Mouse (Mus musculus): Measurements from ENCODE around the gene Coro2a. TPM values are rescaled to one million over a fixed set of nuclear protein-coding genes. Genes with fewer than 3 reads are reported as not detected.
A peak's percentile ranks its signal among the peaks of the same experiment; 100 is the strongest.
"Not testable (repeated sequence)": the region's sequence is repeated elsewhere in the genome, so short reads cannot be mapped to it uniquely, and the experiment has no call there.

Coro2a gene
- total and polyA plus RNA-seq, 3 experiments: 2.2 to 12.4 (median 2.8) TPM

- not testable (repeated sequence) for DNase-seq
Observed at GRCm38 (mm10) chr4:46584536-46584935, 17.5 kb downstream of the Coro2a start.

- DNase-seq: not testable (repeated sequence)
Observed at GRCm38 (mm10) chr4:46584084-46584483, 17.9 kb downstream of the Coro2a start.

GRCm38 (mm10) chr4:46582024-46582423 is 20.0 kb downstream of the Coro2a start:
- DNase-seq: not testable (repeated sequence)

- not testable (repeated sequence) for DNase-seq
Observed at GRCm38 (mm10) chr4:46581577-46581976, 20.4 kb downstream of the Coro2a start.

- DNase-seq: not testable (repeated sequence)
Observed at GRCm38 (mm10) chr4:46580799-46581243, 21.2 kb downstream of the Coro2a start.

GRCm38 (mm10) chr4:46578796-46579346 is 23.1 kb downstream of the Coro2a start:
- not testable (repeated sequence) for DNase-seq

GRCm38 (mm10) chr4:46578228-46578627 is 23.8 kb downstream of the Coro2a start:
- DNase-seq: no peak

GRCm38 (mm10) chr4:46575509-46576284 is 26.3 kb downstream of the Coro2a start:
- DNase-seq: not testable (repeated sequence)

GRCm38 (mm10) chr4:46574841-46575240 is 27.2 kb downstream of the Coro2a start:
- DNase-seq: no peak

- DNase-seq: no peak
Observed at GRCm38 (mm10) chr4:46574024-46574753, 27.8 kb downstream of the Coro2a start.

- DNase-seq: no peak
Observed at GRCm38 (mm10) chr4:46572616-46573015, 29.4 kb downstream of the Coro2a start.

GRCm38 (mm10) chr4:46571744-46572143 is 30.3 kb downstream of the Coro2a start:
- no peak for DNase-seq

- no peak for DNase-seq
Observed at GRCm38 (mm10) chr4:46569671-46570070, 32.3 kb downstream of the Coro2a start.

- DNase-seq: no peak
Observed at GRCm38 (mm10) chr4:46568169-46568568, 33.8 kb downstream of the Coro2a start.

GRCm38 (mm10) chr4:46566931-46567671 is 34.9 kb downstream of the Coro2a start:
- DNase-seq: no peak

- DNase-seq: no peak
Observed at GRCm38 (mm10) chr4:46565393-46565955, 36.5 kb downstream of the Coro2a start.

- DNase-seq: no peak
Observed at GRCm38 (mm10) chr4:46564247-46564646, 37.8 kb downstream of the Coro2a start.

- DNase-seq: peak; percentile 67
Observed at GRCm38 (mm10) chr4:46563847-46564246, 38.2 kb downstream of the Coro2a start.

GRCm38 (mm10) chr4:46562841-46563240 is 39.2 kb downstream of the Coro2a start:
- DNase-seq: no peak

GRCm38 (mm10) chr4:46562037-46562436 is 40.0 kb downstream of the Coro2a start:
- no peak for DNase-seq

GRCm38 (mm10) chr4:46560069-46560705 is 41.8 kb downstream of the Coro2a start:
- no peak for DNase-seq

Measured in adrenal gland, adult 2 months (tissue).